Mouse (Mus musculus): ENCODE results near the gene Sprr3. TPM values are rescaled to one million over a fixed set of nuclear protein-coding genes. Genes with fewer than 3 reads are reported as not detected.
"Not testable (repeated sequence)": the region's sequence is repeated elsewhere in the genome, so short reads cannot be mapped to it uniquely, and the experiment has no call there.

Sprr3 gene
- not detected in 2 replicates for polyA plus RNA-seq (2012; ENCODE audit: insufficient read depth, low replicate concordance)

- H3K27me3 ChIP-seq (replicated peaks): no peaks in the 10 kb centered on the region
- H3K4me3 ChIP-seq (replicated peaks): no peak within 1 kb of the TSS
- TF ChIP-seq FLI1 (IDR thresholded peaks at IDR 0.05; ENCODE audit: low read length): no peak
- TF ChIP-seq GATA1 (IDR thresholded peaks at IDR 0.05; ENCODE audit: borderline replicate concordance, low read length): no peak
- no peaks in the 10 kb centered on the region for H3K9me3 ChIP-seq
- no peaks in the 10 kb centered on the region for H3K4me1 ChIP-seq
- no peaks in the 10 kb centered on the region for H3K36me3 ChIP-seq (replicated peaks; ENCODE audit: low read length)
These were observed at the start of gene Sprr3 for GRCm38 (mm10) chr3:92458620-92459019. Sprr3 (minus strand) TSS chr3:92458720.

DNA sequence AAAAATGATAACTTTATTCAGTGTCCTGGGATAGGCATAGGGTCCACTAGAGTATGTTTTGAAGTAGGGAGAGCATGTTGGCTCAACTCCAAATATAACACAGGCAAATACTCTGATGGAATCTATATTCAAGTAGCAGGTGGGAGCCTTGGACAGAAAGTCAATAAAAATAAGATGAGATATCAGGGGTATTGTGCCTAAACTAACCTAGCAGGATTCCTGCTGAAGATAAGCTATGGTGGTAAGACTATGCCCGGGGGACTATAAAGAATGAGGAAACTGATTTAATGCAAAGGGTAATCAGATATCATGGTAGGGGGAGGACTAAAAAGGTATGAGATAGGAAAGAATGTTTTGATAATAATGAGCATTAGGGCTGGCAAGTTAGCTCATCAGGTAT lies 49.7 kb upstream of the Sprr3 start:
- no peaks in the 10 kb centered on the region for H3K4me1 ChIP-seq
- no peak overlapping the region for H3K4me3 ChIP-seq (replicated peaks)
- H3K9me3 ChIP-seq: no peaks in the 10 kb centered on the region
- TF ChIP-seq GATA1 (IDR thresholded peaks at IDR 0.05; ENCODE audit: borderline replicate concordance, low read length) (no peak), FLI1 (IDR thresholded peaks at IDR 0.05; ENCODE audit: low read length) (no peak)
- no peaks in the 10 kb centered on the region for H3K36me3 ChIP-seq (replicated peaks; ENCODE audit: low read length)
- H3K27me3 ChIP-seq (replicated peaks): no peaks in the 10 kb centered on the region

GRCm38 (mm10) chr3:92503528-92503927 lies 45.0 kb upstream of the Sprr3 start:
- Histone ChIP-seq H3K27me3 (replicated peaks) (no peaks in the 10 kb centered on the region), H3K36me3 (replicated peaks; ENCODE audit: low read length) (no peaks in the 10 kb centered on the region), H3K9me3 (no peaks in the 10 kb centered on the region), H3K4me3 (replicated peaks) (no peak overlapping the region), H3K4me1 (no peaks in the 10 kb centered on the region)
- TF ChIP-seq FLI1 (IDR thresholded peaks at IDR 0.05; ENCODE audit: low read length): no peak
- TF ChIP-seq GATA1 (IDR thresholded peaks at IDR 0.05; ENCODE audit: borderline replicate concordance, low read length): no peak

GRCm38 (mm10) chr3:92500393-92500792 lies 41.9 kb upstream of the Sprr3 start, which contains the start of gene Sprr4:
Sprr4 (minus strand) TSS chr3:92500493.
- no peak within 1 kb of the TSS for H3K4me3 ChIP-seq (replicated peaks)
- no peak for TF ChIP-seq GATA1 (IDR thresholded peaks at IDR 0.05; ENCODE audit: borderline replicate concordance, low read length)
- no peak for TF ChIP-seq FLI1 (IDR thresholded peaks at IDR 0.05; ENCODE audit: low read length)
- H3K36me3 ChIP-seq (replicated peaks; ENCODE audit: low read length): no peaks in the 10 kb centered on the region
- H3K27me3 ChIP-seq (replicated peaks): no peaks in the 10 kb centered on the region
- H3K9me3 ChIP-seq: no peaks in the 10 kb centered on the region
- no peaks in the 10 kb centered on the region for H3K4me1 ChIP-seq

DNA sequence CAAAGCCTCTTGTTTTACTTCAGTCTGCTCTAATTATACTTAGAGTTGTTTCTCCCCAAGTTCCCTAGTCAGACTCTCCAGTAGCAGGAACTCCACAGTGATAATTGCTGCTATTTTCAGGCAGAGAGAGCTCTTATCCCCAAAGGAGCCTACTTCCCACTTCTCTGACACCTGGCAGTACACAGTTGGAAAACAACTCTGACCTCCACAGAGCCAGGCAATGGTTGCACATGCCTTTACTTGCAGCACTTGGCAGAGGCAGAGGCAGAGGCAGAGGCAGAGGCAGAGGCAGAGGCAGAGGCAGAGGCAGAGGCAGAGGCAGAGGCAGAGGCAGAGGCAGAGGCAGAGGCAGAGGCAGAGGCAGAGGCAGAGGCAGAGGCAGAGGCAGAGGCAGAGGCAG lies 31.7 kb upstream of the Sprr3 start:
- H3K9me3 ChIP-seq; H3K27me3 ChIP-seq (replicated peaks); H3K36me3 ChIP-seq (replicated peaks; ENCODE audit: low read length); H3K4me3 ChIP-seq (replicated peaks); H3K4me1 ChIP-seq: not testable (repeated sequence)

GRCm38 (mm10) chr3:92486307-92486706 lies 27.8 kb upstream of the Sprr3 start:
- no peaks in the 10 kb centered on the region for H3K9me3 ChIP-seq
- H3K4me3 ChIP-seq (replicated peaks): no peak overlapping the region
- no peaks in the 10 kb centered on the region for H3K36me3 ChIP-seq (replicated peaks; ENCODE audit: low read length)
- TF ChIP-seq FLI1 (IDR thresholded peaks at IDR 0.05; ENCODE audit: low read length) (no peak), GATA1 (IDR thresholded peaks at IDR 0.05; ENCODE audit: borderline replicate concordance, low read length) (no peak)
- no peaks in the 10 kb centered on the region for H3K4me1 ChIP-seq
- no peaks in the 10 kb centered on the region for H3K27me3 ChIP-seq (replicated peaks)

DNA sequence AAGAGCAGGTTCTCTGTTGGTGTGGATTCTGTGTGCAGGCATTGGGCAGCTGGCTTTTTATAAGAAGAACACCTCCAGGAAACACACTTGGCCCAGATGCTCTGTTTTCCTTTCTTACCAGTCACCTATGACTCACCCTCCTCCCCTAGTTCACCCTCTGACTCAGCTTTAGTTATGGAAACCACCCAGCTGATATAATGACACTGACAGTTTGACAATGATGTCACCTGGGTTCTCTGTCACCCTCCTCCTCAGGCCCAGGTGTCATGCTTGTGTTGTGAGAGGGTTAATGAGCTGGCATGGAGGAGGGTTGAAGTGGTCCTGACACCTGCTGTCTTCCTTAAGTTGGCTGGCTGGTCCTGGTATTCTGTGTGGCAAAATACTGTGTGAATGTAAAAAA lies 27.3 kb upstream of the Sprr3 start, which contains the start of gene Sprr1a:
Sprr1a (minus strand) TSS at position 33 of the 400 bp plus-strand sequence.
- Histone ChIP-seq H3K27me3 (replicated peaks) (no peaks in the 10 kb centered on the region), H3K4me3 (replicated peaks) (no peak within 1 kb of the TSS), H3K9me3 (no peaks in the 10 kb centered on the region), H3K36me3 (replicated peaks; ENCODE audit: low read length) (no peaks in the 10 kb centered on the region), H3K4me1 (no peaks in the 10 kb centered on the region)
- no peak for TF ChIP-seq FLI1 (IDR thresholded peaks at IDR 0.05; ENCODE audit: low read length)
- TF ChIP-seq GATA1 (IDR thresholded peaks at IDR 0.05; ENCODE audit: borderline replicate concordance, low read length): no peak

GRCm38 (mm10) chr3:92481249-92481648 lies 22.7 kb upstream of the Sprr3 start:
- H3K4me1 ChIP-seq; H3K36me3 ChIP-seq (replicated peaks; ENCODE audit: low read length); H3K4me3 ChIP-seq (replicated peaks); H3K27me3 ChIP-seq (replicated peaks); H3K9me3 ChIP-seq: not testable (repeated sequence)

DNA sequence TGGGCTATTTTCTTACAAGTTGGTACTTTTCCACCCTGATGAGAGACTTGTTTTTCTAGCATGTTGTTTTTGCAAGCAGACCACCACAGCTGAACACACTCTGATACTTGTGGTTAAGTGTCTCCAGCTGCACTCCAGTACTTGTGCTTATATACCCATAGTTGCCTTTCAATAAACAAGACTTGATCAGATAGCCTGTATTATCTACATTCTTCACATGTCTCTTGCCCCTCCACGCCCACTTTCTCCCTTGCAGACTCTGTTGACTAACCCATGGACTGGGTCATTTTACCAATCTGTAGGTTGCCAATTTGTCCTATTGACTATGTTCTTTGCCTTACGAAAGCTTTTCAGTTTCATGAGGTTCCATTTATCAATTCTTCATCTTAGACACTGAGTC lies 11.6 kb upstream of the Sprr3 start:
- no peaks in the 10 kb centered on the region for H3K36me3 ChIP-seq (replicated peaks; ENCODE audit: low read length)
- no peaks in the 10 kb centered on the region for H3K27me3 ChIP-seq (replicated peaks)
- H3K4me3 ChIP-seq (replicated peaks): no peak overlapping the region
- no peak for TF ChIP-seq GATA1 (IDR thresholded peaks at IDR 0.05; ENCODE audit: borderline replicate concordance, low read length)
- TF ChIP-seq FLI1 (IDR thresholded peaks at IDR 0.05; ENCODE audit: low read length): no peak
- H3K9me3 ChIP-seq: no peaks in the 10 kb centered on the region
- no peaks in the 10 kb centered on the region for H3K4me1 ChIP-seq

- H3K27me3 ChIP-seq (replicated peaks): no peaks in the 10 kb centered on the region
- no peaks in the 10 kb centered on the region for H3K36me3 ChIP-seq (replicated peaks; ENCODE audit: low read length)
- TF ChIP-seq GATA1 (IDR thresholded peaks at IDR 0.05; ENCODE audit: borderline replicate concordance, low read length) (no peak), FLI1 (IDR thresholded peaks at IDR 0.05; ENCODE audit: low read length) (no peak)
- no peak overlapping the region for H3K4me3 ChIP-seq (replicated peaks)
- H3K4me1 ChIP-seq: no peaks in the 10 kb centered on the region
- H3K9me3 ChIP-seq: no peaks in the 10 kb centered on the region
These were observed 8.9 kb upstream of the Sprr3 start for GRCm38 (mm10) chr3:92467424-92467823.

- H3K36me3 ChIP-seq (replicated peaks; ENCODE audit: low read length): no peaks in the 10 kb centered on the region
- no peaks in the 10 kb centered on the region for H3K9me3 ChIP-seq
- H3K4me1 ChIP-seq: no peaks in the 10 kb centered on the region
- TF ChIP-seq GATA1 (IDR thresholded peaks at IDR 0.05; ENCODE audit: borderline replicate concordance, low read length): no peak
- no peak for TF ChIP-seq FLI1 (IDR thresholded peaks at IDR 0.05; ENCODE audit: low read length)
- no peaks in the 10 kb centered on the region for H3K27me3 ChIP-seq (replicated peaks)
- no peak overlapping the region for H3K4me3 ChIP-seq (replicated peaks)
These were observed 8.1 kb upstream of the Sprr3 start for GRCm38 (mm10) chr3:92466576-92466975.
